Mouse (Mus musculus) hindbrain, embryonic 16.5 days (tissue): ENCODE measurements at regions not wholly inside any gene's neighbourhood (a gene's known extent, or its start where the extent isn't known, plus 50 kb on each side); places are given as distances from the start of the nearest gene placed in this dataset.

Experiments used
- ATAC-seq: fragments of 200-750 bp; cut with Nextera tagmentation; 2 replicates; pipeline ENCODE4 v1.8.0; 2017; ENCODE audit warnings: moderate TSS enrichment, moderate library complexity
- H3K27ac ChIP-seq: fragments of 300-500 bp; sonication (generic); 2 replicates; pipeline ENCODE4 v1.5.1; 2014; ENCODE audit warnings: low read depth, mild to moderate bottlenecking, control low read depth, low read length, moderate library complexity
- H3K27me3 ChIP-seq: fragments of 300-500 bp; sonication (generic); replicated peaks from 2 replicates; pipeline ENCODE4 v1.6.1; 2014; ENCODE audit warnings: low read length; ENCODE audit not compliant: control insufficient read depth, insufficient read depth
- H3K36me3 ChIP-seq: fragments of 300-500 bp; sonication (generic); 2 replicates; pipeline ENCODE4 v1.6.1; 2014; ENCODE audit warnings: mild to moderate bottlenecking, low read length, moderate library complexity, mixed read lengths; ENCODE audit not compliant: control insufficient read depth, insufficient read depth
- H3K4me1 ChIP-seq: fragments of 300-500 bp; sonication (generic); 2 replicates; pipeline ENCODE4 v1.6.1; 2014; ENCODE audit warnings: low read depth, low read length; ENCODE audit not compliant: control insufficient read depth, insufficient read depth
- H3K4me2 ChIP-seq: fragments of 300-500 bp; sonication (generic); 2 replicates; pipeline ENCODE4 v1.6.1; 2014; ENCODE audit warnings: mild to moderate bottlenecking, low read length, control low read depth, moderate library complexity
- H3K4me3 ChIP-seq: fragments of 300-500 bp; sonication (generic); 2 replicates; pipeline ENCODE4 v1.5.1; 2014; ENCODE audit warnings: mild to moderate bottlenecking, low read length, control low read depth, moderate library complexity
- H3K9ac ChIP-seq: fragments of 300-500 bp; sonication (generic); 2 replicates; pipeline ENCODE4 v1.6.1; 2014; ENCODE audit warnings: low read depth, mild to moderate bottlenecking, control low read depth, low read length, moderate library complexity
- H3K9me3 ChIP-seq: fragments of 300-500 bp; sonication (generic); 2 replicates; pipeline ENCODE4 v1.6.1; 2014; ENCODE audit warnings: mild to moderate bottlenecking, low read length, moderate library complexity; ENCODE audit not compliant: control insufficient read depth
- WGBS: fragments of 180-500 bp; shearing (Covaris S2); extraction: QIAGEN DNeasy Blood & Tissue Kit; methylation state at CpG from one replicate; pipeline ENCODE4 v1.1.7; 2014; 5-methylcytosine and 5-hydroxymethylcytosine counted together

DNA sequence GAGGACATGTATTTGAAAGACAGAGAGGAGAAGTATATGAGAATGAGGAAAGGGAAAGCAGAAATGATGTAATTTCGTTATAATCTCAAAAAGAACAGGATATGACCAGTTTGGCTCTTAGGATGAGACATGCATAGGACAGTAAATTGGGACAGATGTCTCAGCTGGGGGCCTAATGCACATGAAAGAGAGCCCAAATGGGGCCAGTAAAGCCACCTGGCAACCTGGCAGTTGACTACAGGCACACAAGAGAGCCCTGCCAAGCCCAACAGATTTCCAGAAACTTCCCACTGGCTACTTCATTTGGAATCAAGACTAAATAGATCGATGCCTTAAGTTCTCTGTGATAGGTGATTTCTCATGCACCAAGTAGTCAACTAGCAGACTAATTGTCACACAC lies 914.7 kb upstream of the Jmjd1c start:
- Histone ChIP-seq H3K4me1 (no peaks in the 10 kb centered on the region), H3K4me3 (no peak overlapping the region), H3K4me2 (no peak overlapping the region), H3K27me3 (no peaks in the 10 kb centered on the region), H3K36me3 (no peaks in the 10 kb centered on the region), H3K9ac (no peak overlapping the region), H3K27ac (no peak overlapping the region), H3K9me3 (no peaks in the 10 kb centered on the region)
- 61% methylated on average over 2 of the region's 2 CpGs for WGBS
- ATAC-seq: peak; percentile 60; the same call in 1 of the 2 replicates

DNA sequence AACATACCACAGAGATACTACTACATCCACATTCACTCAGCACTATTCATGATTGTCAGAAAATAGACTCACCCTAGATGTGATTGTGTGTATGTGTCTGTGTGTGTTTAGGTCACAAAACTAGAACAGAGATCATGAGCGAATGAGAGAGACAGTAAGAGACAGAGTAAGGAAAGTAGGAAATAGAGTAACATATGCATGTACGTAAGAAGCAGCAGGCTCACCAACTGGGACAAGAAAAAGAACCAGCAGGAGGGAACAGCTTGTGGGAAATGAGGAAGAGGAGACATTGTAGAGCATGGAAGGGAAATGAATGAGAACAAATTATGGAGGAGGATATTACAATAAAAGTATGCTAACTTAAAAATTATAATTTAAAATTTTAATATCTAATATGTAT lies 912.9 kb upstream of the Jmjd1c start:
- 74% methylated on average over 2 of the region's 2 CpGs for WGBS
- no peak overlapping the region for H3K27ac ChIP-seq
- H3K4me3 ChIP-seq: no peak overlapping the region
- no peaks in the 10 kb centered on the region for H3K9me3 ChIP-seq
- H3K9ac ChIP-seq: no peak overlapping the region
- H3K4me1 ChIP-seq: no peaks in the 10 kb centered on the region; the same call in 1 of the 2 replicates
- H3K4me2 ChIP-seq: no peak overlapping the region
- no peaks in the 10 kb centered on the region for H3K36me3 ChIP-seq
- H3K27me3 ChIP-seq: no peaks in the 10 kb centered on the region
- no peak for ATAC-seq

DNA sequence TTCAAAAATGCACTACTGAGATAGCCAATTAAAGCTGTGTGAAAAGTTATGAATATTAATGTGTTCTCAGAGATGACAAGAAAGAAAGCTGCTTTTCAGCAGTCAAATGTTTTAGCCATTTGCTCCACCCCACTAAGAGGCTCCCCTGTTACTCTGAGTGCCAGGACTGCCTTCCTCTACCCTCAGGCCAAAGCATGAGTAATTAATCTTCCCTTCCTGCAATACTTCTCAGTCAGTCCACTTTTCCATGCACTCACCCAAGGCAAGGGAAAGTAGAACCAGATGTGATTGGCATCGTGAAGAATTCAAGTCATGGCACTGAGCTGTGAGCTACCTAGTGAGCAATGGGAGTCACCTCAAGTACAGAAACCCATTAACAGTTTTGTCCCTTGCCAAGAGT lies 908.9 kb upstream of the Jmjd1c start:
- H3K27ac ChIP-seq: no peak overlapping the region
- no peaks in the 10 kb centered on the region for H3K27me3 ChIP-seq
- ATAC-seq: no peak
- H3K9ac ChIP-seq: no peak overlapping the region
- no peaks in the 10 kb centered on the region for H3K9me3 ChIP-seq
- no peaks in the 10 kb centered on the region; the same call in 1 of the 2 replicates for H3K4me1 ChIP-seq
- no peaks in the 10 kb centered on the region for H3K36me3 ChIP-seq
- H3K4me3 ChIP-seq: no peak overlapping the region
- WGBS: 59% methylated on average over 1 of the region's 1 CpGs
- no peak overlapping the region for H3K4me2 ChIP-seq

DNA sequence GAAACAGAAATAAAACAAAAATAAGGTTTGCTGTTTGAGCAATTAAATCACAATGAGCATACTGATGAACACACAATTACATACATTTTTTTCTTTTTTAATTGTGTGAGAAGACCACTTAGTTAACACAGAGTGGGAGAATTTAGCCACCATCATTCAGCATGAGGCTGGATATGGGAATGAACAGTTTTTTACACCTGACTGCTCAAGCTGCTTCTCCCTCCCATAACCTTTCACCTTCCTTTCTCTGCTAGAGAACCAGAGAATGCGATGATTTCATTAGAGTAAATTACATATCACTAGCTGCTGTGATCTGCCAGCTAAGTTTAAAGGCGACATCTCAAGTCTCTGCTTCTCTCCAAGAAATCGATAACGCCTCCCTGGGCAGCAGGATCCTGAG lies 894.8 kb upstream of the Jmjd1c start:
- Histone ChIP-seq H3K4me2 (no peak overlapping the region), H3K4me1 (no peaks in the 10 kb centered on the region), H3K36me3 (no peaks in the 10 kb centered on the region), H3K9me3 (no peaks in the 10 kb centered on the region), H3K27ac (no peak overlapping the region), H3K9ac (no peak overlapping the region), H3K27me3 (no peaks in the 10 kb centered on the region), H3K4me3 (no peak overlapping the region)
- 38% methylated on average over 4 of the region's 4 CpGs for WGBS
- ATAC-seq: no peak

DNA sequence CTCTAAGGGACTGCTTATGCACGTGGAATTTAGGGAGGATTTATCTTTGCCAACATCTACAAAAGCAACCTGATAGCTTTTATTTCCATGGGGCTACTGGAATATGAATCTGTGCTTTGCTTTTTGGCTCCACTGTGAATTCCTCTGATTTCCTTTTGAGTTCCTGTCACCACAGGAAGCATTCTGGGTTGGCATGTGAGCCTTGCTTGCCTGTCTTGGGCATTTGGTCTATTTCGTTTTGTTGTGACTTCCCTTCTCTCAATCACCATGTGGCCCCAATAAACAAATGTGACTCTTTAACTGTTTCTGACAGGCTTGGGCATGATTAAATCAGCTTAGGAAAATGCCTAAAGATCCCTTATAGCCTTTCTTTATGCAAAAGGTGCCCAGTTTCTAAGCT lies 867.8 kb upstream of the Jmjd1c start:
- Histone ChIP-seq H3K4me2 (no peak overlapping the region), H3K4me3 (no peak overlapping the region), H3K36me3 (no peaks in the 10 kb centered on the region), H3K27ac (no peak overlapping the region), H3K27me3 (no peaks in the 10 kb centered on the region), H3K4me1 (no peaks in the 10 kb centered on the region), H3K9ac (no peak overlapping the region), H3K9me3 (no peaks in the 10 kb centered on the region)
- no peak for ATAC-seq
- 42% methylated on average over 2 of the region's 2 CpGs for WGBS

DNA sequence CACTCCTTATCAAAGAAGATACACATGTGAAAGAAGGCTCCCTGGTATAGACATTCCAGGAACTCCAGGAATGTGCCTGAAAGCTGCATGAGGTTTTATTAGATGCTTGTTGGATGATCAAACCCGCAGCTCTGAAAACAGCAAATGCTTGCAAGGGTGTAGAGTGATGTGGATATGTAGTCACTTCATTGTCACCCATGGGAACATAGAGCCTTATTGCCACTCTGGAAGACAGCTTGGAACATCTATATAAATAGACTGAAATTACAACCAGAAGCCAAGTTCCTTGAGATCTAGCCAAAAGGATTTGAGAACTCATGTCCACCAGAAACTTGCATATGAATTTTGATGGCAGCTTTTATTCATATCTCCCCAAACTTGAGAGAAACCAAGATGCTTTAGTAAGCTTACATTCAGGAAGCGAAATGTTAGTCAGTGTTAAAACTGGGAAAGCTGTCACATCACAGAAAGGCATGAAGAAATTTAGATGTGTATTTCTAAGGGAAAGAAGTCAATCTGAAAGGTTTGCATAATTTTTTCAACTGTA lies 861.5 kb upstream of the Jmjd1c start:
- WGBS: 81% methylated on average over 2 of the region's 2 CpGs
- H3K36me3 ChIP-seq: no peaks in the 10 kb centered on the region
- no peak overlapping the region for H3K27ac ChIP-seq
- H3K4me2 ChIP-seq: no peak overlapping the region
- no peak overlapping the region for H3K4me3 ChIP-seq
- no peaks in the 10 kb centered on the region for H3K9me3 ChIP-seq
- no peaks in the 10 kb centered on the region for H3K4me1 ChIP-seq
- no peak overlapping the region for H3K9ac ChIP-seq
- H3K27me3 ChIP-seq: no peaks in the 10 kb centered on the region
- ATAC-seq: no peak

DNA sequence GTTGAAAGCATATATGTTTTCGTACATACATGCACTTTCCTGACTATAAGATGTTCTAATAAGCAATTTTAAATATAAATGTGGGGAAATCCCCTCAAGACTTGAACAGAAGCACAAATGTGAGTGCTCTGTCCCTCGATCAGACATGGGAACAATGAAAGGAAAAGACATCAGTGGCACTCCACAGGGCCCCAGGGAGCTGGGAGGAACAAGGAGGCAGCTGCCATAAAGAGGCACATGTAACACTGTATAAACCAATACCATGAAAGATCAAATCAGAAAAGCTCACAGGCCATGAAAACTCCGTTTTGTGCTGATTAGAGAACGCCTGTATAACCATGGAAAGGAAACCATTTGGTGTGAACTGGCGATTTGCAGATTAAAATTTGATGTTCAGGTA lies 839.5 kb upstream of the Jmjd1c start:
- Histone ChIP-seq H3K4me1 (no peaks in the 10 kb centered on the region), H3K9me3 (no peaks in the 10 kb centered on the region), H3K9ac (no peak overlapping the region), H3K27me3 (no peaks in the 10 kb centered on the region), H3K36me3 (no peaks in the 10 kb centered on the region), H3K4me3 (no peak overlapping the region), H3K4me2 (no peak overlapping the region), H3K27ac (no peak overlapping the region)
- ATAC-seq: no peak
- WGBS: 47% methylated on average over 5 of the region's 5 CpGs

DNA sequence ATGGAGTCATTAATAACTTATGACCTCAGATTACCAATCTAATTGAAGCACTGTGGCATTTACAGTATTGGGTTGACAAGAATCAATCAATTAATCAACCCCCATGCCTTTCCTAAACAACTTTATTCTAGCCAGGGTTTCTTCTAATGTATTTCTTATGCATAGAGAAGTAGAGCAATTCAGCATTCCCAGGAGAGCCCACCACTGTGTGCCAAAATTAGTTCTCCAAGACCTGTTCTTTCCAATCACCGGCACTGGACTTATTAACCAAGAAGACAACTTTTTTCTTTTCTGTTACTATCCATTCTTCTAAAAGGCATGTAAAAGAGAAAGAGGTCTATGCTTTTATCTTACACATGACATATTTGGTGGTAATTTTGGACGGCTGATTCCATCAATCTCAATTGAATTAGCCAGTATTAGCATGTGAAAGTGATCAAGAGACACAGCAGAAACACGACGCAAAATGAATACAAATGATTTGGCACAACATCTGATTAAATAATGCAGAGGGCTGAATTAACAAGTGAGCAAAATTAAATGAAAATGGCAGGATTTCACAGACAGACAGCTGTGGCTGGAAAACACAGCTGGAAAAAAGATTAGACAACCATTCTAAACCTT lies 825.2 kb upstream of the Jmjd1c start:
- no peak overlapping the region for H3K9ac ChIP-seq

DNA sequence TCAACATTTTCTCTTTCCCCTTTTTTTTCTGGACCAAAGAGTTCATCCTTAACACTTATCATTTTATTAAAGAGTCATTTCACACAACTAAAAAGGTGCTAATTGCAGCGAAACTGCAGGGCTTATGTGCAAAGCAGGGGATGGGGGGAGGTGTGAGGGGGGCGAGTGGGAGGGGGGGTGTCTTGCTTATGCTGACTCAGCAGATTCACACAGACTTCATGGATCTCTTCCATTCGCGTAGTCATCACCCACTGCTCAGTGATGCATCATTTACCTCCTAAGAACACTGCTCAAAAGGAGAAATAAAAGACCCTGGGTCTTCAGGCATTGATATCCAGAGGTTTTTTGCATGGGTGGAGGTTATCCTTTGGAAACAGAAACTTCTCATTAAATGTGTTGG lies 800.3 kb upstream of the Jmjd1c start:
- no peak for ATAC-seq
- H3K4me1 ChIP-seq: no peaks in the 10 kb centered on the region
- WGBS: 48% methylated on average over 4 of the region's 4 CpGs

More for the DNA sequence above, 825.2 kb upstream of the Jmjd1c start:
- peak; percentile 58; the same call in 1 of the 2 replicates for ATAC-seq
- 36% methylated on average over 4 of the region's 4 CpGs for WGBS
- Histone ChIP-seq H3K4me3 (no peak overlapping the region), H3K9me3 (no peaks in the 10 kb centered on the region), H3K27me3 (no peaks in the 10 kb centered on the region), H3K36me3 (no peaks in the 10 kb centered on the region), H3K4me1 (no peaks in the 10 kb centered on the region; the same call in 1 of the 2 replicates), H3K27ac (no peak overlapping the region), H3K4me2 (no peak overlapping the region; the same call in 1 of the 2 replicates)

More for the DNA sequence above, 800.3 kb upstream of the Jmjd1c start:
- Histone ChIP-seq H3K36me3 (no peaks in the 10 kb centered on the region), H3K9ac (no peak overlapping the region), H3K4me2 (no peak overlapping the region), H3K9me3 (no peaks in the 10 kb centered on the region), H3K27ac (no peak overlapping the region), H3K4me3 (no peak overlapping the region), H3K27me3 (no peaks in the 10 kb centered on the region)
